Mouse (Mus musculus): Measurements from ENCODE around the gene Fbxl17.
A peak's percentile ranks its signal among the peaks of the same experiment; 100 is the strongest.

The Fbxl17 gene

DNA sequence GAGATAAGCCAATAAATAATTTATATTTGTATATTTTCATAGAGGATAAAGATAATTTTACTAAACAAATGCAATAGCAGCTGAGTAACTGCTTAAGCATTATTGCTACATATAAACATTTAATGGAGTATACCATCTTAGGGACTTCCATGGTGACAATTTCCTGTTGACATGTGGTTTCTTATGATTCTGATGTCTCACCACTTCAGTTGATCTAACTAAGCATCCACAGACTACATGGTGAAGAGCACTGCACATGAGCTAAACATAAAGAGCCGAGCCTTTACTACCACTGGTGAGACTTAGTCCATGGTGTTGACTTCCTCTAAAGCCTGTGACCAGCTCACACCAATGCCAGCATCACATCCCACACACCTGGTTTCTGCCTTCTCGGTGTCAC, 175.1 kb downstream of the Fbxl17 start:
- no peak for DNase-seq

DNA sequence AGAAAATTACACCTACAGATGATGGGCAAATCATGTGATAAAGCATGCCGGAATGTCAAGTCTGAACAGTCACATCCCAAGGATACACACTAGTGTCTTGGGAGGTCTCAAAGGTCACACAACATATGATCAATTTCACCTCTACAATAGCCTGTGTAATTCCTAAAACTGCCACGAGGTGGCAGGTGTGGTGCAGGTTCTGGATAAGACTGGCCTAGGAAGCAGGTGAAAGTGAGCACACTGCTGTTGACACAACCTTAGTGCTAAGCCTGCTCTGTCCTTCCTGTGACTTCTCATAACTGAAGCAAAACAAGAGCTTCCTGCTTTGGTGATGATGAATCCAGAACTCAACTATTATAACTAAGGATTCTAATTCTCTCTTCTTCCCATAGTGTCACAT, 175.8 kb downstream of the Fbxl17 start:
- peak; percentile 40 to 66 for DNase-seq

DNA sequence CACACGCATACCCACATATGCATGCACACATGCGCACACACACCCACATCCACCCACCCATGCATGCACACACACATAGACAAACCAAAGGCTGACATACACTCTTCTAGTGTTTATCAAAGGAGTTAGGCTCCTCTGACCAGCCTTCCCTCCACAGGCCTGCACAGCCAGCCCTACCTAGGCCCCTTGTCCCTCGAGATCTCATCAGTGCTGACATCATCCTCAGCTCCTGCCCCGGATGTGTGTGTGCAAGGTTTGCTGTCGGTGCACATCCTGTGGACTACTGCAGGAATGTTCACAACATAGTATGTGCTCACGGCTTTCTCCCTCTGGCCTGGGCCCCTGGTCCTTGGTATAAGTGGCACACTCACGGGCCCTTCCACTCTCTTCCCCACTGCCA, 177.0 kb downstream of the Fbxl17 start:
- no peak for DNase-seq

DNA sequence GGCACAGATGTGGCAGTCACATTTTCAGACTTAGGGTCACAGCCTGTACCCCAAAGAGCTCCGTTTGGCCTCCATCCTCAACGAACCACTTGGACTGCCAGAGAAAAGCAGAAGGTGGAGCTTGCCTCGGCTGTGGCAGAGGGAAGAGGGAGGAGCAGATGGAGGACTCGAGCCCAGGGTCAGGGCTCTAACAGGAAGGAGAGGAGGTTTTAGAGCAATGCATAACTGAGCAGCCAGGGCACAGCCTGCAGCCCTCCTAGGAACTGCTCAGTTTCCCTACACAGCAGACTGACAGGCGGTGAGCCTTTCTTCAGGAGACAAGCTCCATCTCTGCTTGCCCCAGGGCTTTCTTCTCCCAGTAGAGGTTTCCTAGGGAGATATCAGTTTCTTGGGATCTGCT, 178.5 kb downstream of the Fbxl17 start:
- no peak for DNase-seq

GRCm38 (mm10) chr17:63317518-63317917, 182.3 kb downstream of the Fbxl17 start:
- no peak for DNase-seq

DNA sequence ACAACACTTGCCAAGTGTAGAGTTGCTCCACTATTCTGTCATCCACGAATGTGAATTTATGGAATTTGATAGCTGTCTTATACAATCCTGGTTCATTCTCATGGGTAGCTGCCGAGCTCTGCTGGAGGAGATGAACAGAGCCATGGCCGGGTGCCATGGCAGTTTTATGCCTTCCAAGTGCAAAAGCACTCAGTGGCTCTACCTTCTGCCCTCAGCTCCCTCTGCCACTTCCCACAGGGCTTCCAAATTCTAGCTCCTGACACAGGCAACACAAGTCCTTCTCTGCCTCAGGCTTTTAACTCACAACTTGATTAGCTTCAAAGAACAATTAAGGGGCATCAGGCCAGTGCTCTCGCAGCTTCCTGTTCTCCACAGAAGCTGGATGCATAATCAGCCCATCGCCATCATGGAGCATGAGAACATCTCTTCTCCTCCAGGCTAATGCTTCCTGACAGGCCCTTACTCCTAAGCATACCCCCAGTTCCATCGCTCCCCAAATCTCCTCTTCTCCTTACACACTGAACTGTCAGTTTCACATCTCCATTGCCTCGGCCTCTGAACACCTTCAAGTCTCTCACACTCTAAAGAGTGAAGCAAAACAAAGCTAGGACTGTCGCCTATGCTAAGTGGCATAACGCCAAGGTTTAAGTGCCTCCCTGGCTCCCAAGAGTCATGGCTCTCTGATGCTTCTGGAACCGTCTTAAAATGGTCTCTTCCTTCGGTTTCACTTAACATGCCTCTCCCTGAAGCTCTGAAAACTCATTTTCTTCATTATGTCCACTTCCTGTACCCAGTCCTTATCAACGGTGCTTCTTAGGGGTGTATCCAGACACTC, 184.0 kb downstream of the Fbxl17 start:
- DNase-seq: peak in 1 of 2 experiments; percentile 25

DNA sequence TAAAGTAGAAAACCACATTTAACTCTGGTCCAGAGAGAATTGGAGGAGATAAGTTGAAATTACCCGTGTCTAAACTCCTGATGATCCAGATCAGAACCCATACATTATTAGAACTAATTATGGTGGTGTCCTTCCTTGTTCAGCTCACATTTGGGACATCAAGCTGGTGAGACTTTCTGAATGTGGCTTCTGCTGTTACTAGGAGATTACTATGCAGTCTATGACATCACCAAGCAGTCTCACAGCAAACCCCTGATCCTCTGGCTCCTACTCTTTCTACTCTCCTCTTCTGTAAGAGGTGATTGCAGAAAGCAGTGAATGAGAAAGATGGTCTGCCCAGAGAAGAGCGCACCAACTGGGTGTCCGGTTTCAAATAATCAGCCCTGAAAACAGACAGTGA, 187.0 kb downstream of the Fbxl17 start:
- DNase-seq: no peak

GRCm38 (mm10) chr17:63312330-63312729, 187.5 kb downstream of the Fbxl17 start:
- no peak for DNase-seq

- DNase-seq: no peak
Measured at GRCm38 (mm10) chr17:63311613-63312012, 188.2 kb downstream of the Fbxl17 start.

- DNase-seq: no peak
Measured at GRCm38 (mm10) chr17:63310021-63310420, 189.8 kb downstream of the Fbxl17 start.

GRCm38 (mm10) chr17:63303862-63304261, 196.0 kb downstream of the Fbxl17 start:
- no peak for DNase-seq

- no peak for DNase-seq
Measured at GRCm38 (mm10) chr17:63301822-63302393, 197.9 kb downstream of the Fbxl17 start.

DNA sequence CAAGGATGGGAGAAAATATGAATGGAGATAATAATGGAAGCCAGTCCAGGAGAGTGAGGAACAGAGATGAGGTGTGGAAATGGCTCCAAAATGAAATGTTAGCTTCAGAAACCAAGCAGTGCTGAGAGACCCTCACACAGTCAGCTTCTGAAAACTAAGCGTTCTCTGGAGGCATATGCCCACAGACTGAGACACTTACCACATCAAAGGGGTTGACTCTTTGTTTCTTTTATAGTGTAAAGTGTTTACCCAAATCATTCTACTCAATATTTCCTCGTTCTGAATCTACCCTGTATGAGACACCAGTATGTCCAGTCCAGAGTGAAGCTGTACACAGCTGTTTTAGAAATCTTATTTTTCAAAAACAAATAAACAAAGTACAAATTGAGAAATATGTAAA, 204.3 kb downstream of the Fbxl17 start:
- DNase-seq: no peak

DNA sequence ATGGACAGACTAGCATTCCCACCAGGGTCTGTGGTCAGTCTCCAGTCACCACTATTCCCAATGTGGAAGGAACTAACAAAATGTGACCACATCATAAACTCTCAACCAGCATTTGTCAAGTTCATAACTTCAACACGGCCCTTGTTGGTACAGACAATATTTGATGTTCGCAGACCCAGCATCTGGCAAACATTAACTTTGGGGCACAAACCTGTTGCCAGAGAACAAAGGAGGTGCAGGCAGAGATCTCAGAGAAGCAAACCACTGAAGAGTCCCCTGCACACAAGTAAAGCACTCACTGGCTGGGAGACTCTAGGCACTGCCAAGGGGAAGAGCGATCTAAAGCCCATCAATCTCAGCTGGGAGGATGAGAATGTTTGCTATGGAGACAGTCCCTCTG, 204.9 kb downstream of the Fbxl17 start:
- no peak for DNase-seq

GRCm38 (mm10) chr17:63293979-63294378, 205.8 kb downstream of the Fbxl17 start:
- DNase-seq: no peak

GRCm38 (mm10) chr17:63289317-63289913, 210.4 kb downstream of the Fbxl17 start:
- DNase-seq: no peak

- DNase-seq: no peak
Measured at GRCm38 (mm10) chr17:63288850-63289249, 211.0 kb downstream of the Fbxl17 start.

GRCm38 (mm10) chr17:63287413-63287812, 212.4 kb downstream of the Fbxl17 start:
- peak in 1 of 2 experiments; percentile 21 for DNase-seq

DNA sequence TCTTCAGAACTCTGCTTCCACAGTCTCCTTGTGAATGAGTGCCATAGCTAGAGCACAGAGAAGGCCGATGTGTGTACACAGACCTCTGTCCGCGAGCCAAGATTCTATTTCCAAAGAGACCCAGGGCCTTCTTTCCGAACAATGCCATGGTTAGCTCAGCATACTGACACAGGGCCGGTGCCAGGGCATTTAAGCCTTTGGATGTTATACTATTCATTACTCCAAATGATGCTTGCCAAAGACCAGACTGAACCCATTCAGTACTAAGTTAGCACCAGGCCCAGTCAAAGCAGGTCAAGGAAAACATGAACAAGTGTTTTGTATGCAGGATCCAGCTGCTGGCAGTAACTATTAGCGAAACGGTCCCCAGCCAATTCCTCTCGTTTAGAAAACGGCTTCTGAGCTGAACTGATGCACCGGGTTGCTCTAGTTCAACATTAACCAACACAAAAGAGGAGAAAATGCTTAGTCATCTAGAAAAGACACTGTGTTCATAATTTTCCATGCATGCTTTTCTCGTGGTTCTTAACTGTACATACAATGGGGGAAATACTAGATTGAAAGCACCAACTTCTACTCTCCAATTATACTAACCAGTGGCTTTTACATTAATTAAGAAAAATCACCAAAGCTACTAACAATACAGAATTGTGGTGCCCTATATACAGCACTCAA, 214.4 kb downstream of the Fbxl17 start:
- DNase-seq: peak; percentile 67 to 81

- no peak for DNase-seq
Measured at GRCm38 (mm10) chr17:63284074-63284473, 215.7 kb downstream of the Fbxl17 start.

- no peak for DNase-seq
Measured at GRCm38 (mm10) chr17:63282004-63282403, 217.8 kb downstream of the Fbxl17 start.

GRCm38 (mm10) chr17:63280990-63281389, 218.8 kb downstream of the Fbxl17 start:
- DNase-seq: no peak

- no peak for DNase-seq
Measured at GRCm38 (mm10) chr17:63279144-63279543, 220.7 kb downstream of the Fbxl17 start.

- DNase-seq: no peak
Measured at GRCm38 (mm10) chr17:63273353-63273752, 226.5 kb downstream of the Fbxl17 start.

All from lung, adult 18-20 months (tissue).